Mouse (Mus musculus): ENCODE measurements around the gene Cntn1. TPM values are rescaled to one million over a fixed set of nuclear protein-coding genes. Genes with fewer than 3 reads are reported as not detected.

The Cntn1 gene
- polyA plus RNA-seq (2014; fragmentation: Nextera tagmentation; extraction: Ambion mirVana), result 5.2 and 5.6 TPM in 2 replicates

- peak; percentile 97 for ATAC-seq (ENCODE audit: low read depth)
- Histone ChIP-seq H3K27ac (replicated peaks; ENCODE audit: low read depth, low read length) (no peak within 1 kb of the TSS), H3K9me3 (ENCODE audit: control insufficient read depth, low read length) (no peaks in the 10 kb centered on the region), H3K4me3 (ENCODE audit: low read depth, low read length) (peak within 1 kb of the TSS; percentile 52), H3K9ac (ENCODE audit: low read depth, low read length) (peak within 1 kb of the TSS; percentile 45), H3K4me1 (ENCODE audit: control insufficient read depth, insufficient read depth, low read length) (no peaks in the 10 kb centered on the region), H3K27me3 (replicated peaks; ENCODE audit: control insufficient read depth, insufficient read depth, low read length) (0 out of 2 replicates have a peak, but pooled peaks cover 4% of the 10 kb centered on the region), H3K4me2 (ENCODE audit: low read depth, low read length) (peak within 1 kb of the TSS; percentile 99), H3K36me3 (ENCODE audit: control insufficient read depth, insufficient read depth, low read length) (no peaks in the 10 kb centered on the region)
- 0% methylated on average over 17 of the region's 17 CpGs for WGBS
- DNase-seq (ENCODE audit: low spot score), result peak; percentile 90
These were observed at the start of gene Cntn1 for GRCm38 (mm10) chr15:92050996-92051352. Gene Cntn1 (plus strand): TSS chr15:92051165.

GRCm38 (mm10) chr15:92001431-92001830 lies 49.5 kb upstream of the Cntn1 start:
- Histone ChIP-seq H3K4me3 (ENCODE audit: low read depth, low read length) (no peak overlapping the region), H3K27ac (replicated peaks; ENCODE audit: low read depth, low read length) (no peak overlapping the region), H3K27me3 (replicated peaks; ENCODE audit: control insufficient read depth, insufficient read depth, low read length) (no peaks in the 10 kb centered on the region), H3K9me3 (ENCODE audit: control insufficient read depth, low read length) (no peaks in the 10 kb centered on the region), H3K4me1 (ENCODE audit: control insufficient read depth, insufficient read depth, low read length) (no peaks in the 10 kb centered on the region), H3K36me3 (ENCODE audit: control insufficient read depth, insufficient read depth, low read length) (no peaks in the 10 kb centered on the region), H3K9ac (ENCODE audit: low read depth, low read length) (no peak overlapping the region), H3K4me2 (ENCODE audit: low read depth, low read length) (no peak overlapping the region)
- no peak for ATAC-seq (ENCODE audit: low read depth)
- 72% methylated on average over 3 of the region's 3 CpGs for WGBS
- no peak for DNase-seq (ENCODE audit: low spot score)

- Histone ChIP-seq H3K36me3 (ENCODE audit: control insufficient read depth, insufficient read depth, low read length) (no peaks in the 10 kb centered on the region), H3K27me3 (replicated peaks; ENCODE audit: control insufficient read depth, insufficient read depth, low read length) (no peaks in the 10 kb centered on the region), H3K4me3 (ENCODE audit: low read depth, low read length) (no peak overlapping the region), H3K9me3 (ENCODE audit: control insufficient read depth, low read length) (no peaks in the 10 kb centered on the region), H3K9ac (ENCODE audit: low read depth, low read length) (no peak overlapping the region), H3K4me2 (ENCODE audit: low read depth, low read length) (no peak overlapping the region), H3K27ac (replicated peaks; ENCODE audit: low read depth, low read length) (no peak overlapping the region), H3K4me1 (ENCODE audit: control insufficient read depth, insufficient read depth, low read length) (no peaks in the 10 kb centered on the region)
- 73% methylated on average over 8 of the region's 8 CpGs for WGBS
- no peak for DNase-seq (ENCODE audit: low spot score)
- no peak for ATAC-seq (ENCODE audit: low read depth)
These were observed 38.5 kb upstream of the Cntn1 start for GRCm38 (mm10) chr15:92012165-92013083.

- Histone ChIP-seq H3K27me3 (replicated peaks; ENCODE audit: control insufficient read depth, insufficient read depth, low read length) (no peaks in the 10 kb centered on the region), H3K27ac (replicated peaks; ENCODE audit: low read depth, low read length) (no peak overlapping the region), H3K36me3 (ENCODE audit: control insufficient read depth, insufficient read depth, low read length) (no peaks in the 10 kb centered on the region), H3K4me3 (ENCODE audit: low read depth, low read length) (no peak overlapping the region), H3K4me2 (ENCODE audit: low read depth, low read length) (no peak overlapping the region), H3K4me1 (ENCODE audit: control insufficient read depth, insufficient read depth, low read length) (no peaks in the 10 kb centered on the region), H3K9ac (ENCODE audit: low read depth, low read length) (no peak overlapping the region), H3K9me3 (ENCODE audit: control insufficient read depth, low read length) (0 out of 2 replicates have a peak, but pooled peaks cover 3% of the 10 kb centered on the region)
- 92% methylated on average over 1 of the region's 1 CpGs for WGBS
- ATAC-seq (ENCODE audit: low read depth), result no peak
- DNase-seq (ENCODE audit: low spot score), result no peak
These were observed 16.9 kb upstream of the Cntn1 start for GRCm38 (mm10) chr15:92034111-92034510.

- H3K9me3 ChIP-seq (ENCODE audit: control insufficient read depth, low read length), result no peaks in the 10 kb centered on the region
These were observed 8.4 kb upstream of the Cntn1 start for GRCm38 (mm10) chr15:92042538-92042937.

GRCm38 (mm10) chr15:92046042-92046441 lies 4.9 kb upstream of the Cntn1 start:
- WGBS, result 81% methylated on average over 8 of the region's 8 CpGs
- no peak for ATAC-seq (ENCODE audit: low read depth)

More at GRCm38 (mm10) chr15:92042538-92042937, 8.4 kb upstream of the Cntn1 start:
- H3K27ac ChIP-seq (replicated peaks; ENCODE audit: low read depth, low read length), result no peak overlapping the region
- H3K9ac ChIP-seq (ENCODE audit: low read depth, low read length), result no peak overlapping the region
- no peaks in the 10 kb centered on the region for H3K4me1 ChIP-seq (ENCODE audit: control insufficient read depth, insufficient read depth, low read length)
- ATAC-seq (ENCODE audit: low read depth) (no peak), DNase-seq (ENCODE audit: low spot score) (no peak)
- H3K27me3 ChIP-seq (replicated peaks; ENCODE audit: control insufficient read depth, insufficient read depth, low read length), result no peaks in the 10 kb centered on the region
- H3K36me3 ChIP-seq (ENCODE audit: control insufficient read depth, insufficient read depth, low read length), result no peaks in the 10 kb centered on the region
- no peak overlapping the region for H3K4me3 ChIP-seq (ENCODE audit: low read depth, low read length)
- 75% methylated on average over 5 of the region's 5 CpGs for WGBS
- no peak overlapping the region for H3K4me2 ChIP-seq (ENCODE audit: low read depth, low read length)

GRCm38 (mm10) chr15:92048031-92048430 lies 2.9 kb upstream of the Cntn1 start:
- H3K9ac ChIP-seq (ENCODE audit: low read depth, low read length), result no peak overlapping the region
- H3K27ac ChIP-seq (replicated peaks; ENCODE audit: low read depth, low read length), result no peak overlapping the region
- no peak overlapping the region for H3K4me3 ChIP-seq (ENCODE audit: low read depth, low read length)
- no peaks in the 10 kb centered on the region for H3K36me3 ChIP-seq (ENCODE audit: control insufficient read depth, insufficient read depth, low read length)
- ATAC-seq (ENCODE audit: low read depth) (no peak), DNase-seq (ENCODE audit: low spot score) (no peak)
- no peaks in the 10 kb centered on the region for H3K9me3 ChIP-seq (ENCODE audit: control insufficient read depth, low read length)
- H3K4me1 ChIP-seq (ENCODE audit: control insufficient read depth, insufficient read depth, low read length), result no peaks in the 10 kb centered on the region
- H3K27me3 ChIP-seq (replicated peaks; ENCODE audit: control insufficient read depth, insufficient read depth, low read length), result 0 out of 2 replicates have a peak, but pooled peaks cover 4% of the 10 kb centered on the region
- 57% methylated on average over 4 of the region's 4 CpGs for WGBS
- no peak overlapping the region for H3K4me2 ChIP-seq (ENCODE audit: low read depth, low read length)

More at GRCm38 (mm10) chr15:92046042-92046441, 4.9 kb upstream of the Cntn1 start:
- H3K4me1 ChIP-seq (ENCODE audit: control insufficient read depth, insufficient read depth, low read length), result no peaks in the 10 kb centered on the region
- H3K9ac ChIP-seq (ENCODE audit: low read depth, low read length), result no peak overlapping the region
- H3K36me3 ChIP-seq (ENCODE audit: control insufficient read depth, insufficient read depth, low read length), result no peaks in the 10 kb centered on the region
- H3K4me3 ChIP-seq (ENCODE audit: low read depth, low read length), result no peak overlapping the region
- H3K4me2 ChIP-seq (ENCODE audit: low read depth, low read length), result no peak overlapping the region
- DNase-seq (ENCODE audit: low spot score), result no peak
- no peaks in the 10 kb centered on the region for H3K9me3 ChIP-seq (ENCODE audit: control insufficient read depth, low read length)
- no peak overlapping the region for H3K27ac ChIP-seq (replicated peaks; ENCODE audit: low read depth, low read length)
- H3K27me3 ChIP-seq (replicated peaks; ENCODE audit: control insufficient read depth, insufficient read depth, low read length), result no peaks in the 10 kb centered on the region

GRCm38 (mm10) chr15:92048531-92048930 lies 2.4 kb upstream of the Cntn1 start:
- H3K4me3 ChIP-seq (ENCODE audit: low read depth, low read length), result no peak overlapping the region
- no peak overlapping the region for H3K4me2 ChIP-seq (ENCODE audit: low read depth, low read length)
- H3K9ac ChIP-seq (ENCODE audit: low read depth, low read length), result no peak overlapping the region
- no peak for ATAC-seq (ENCODE audit: low read depth)
- no peaks in the 10 kb centered on the region for H3K36me3 ChIP-seq (ENCODE audit: control insufficient read depth, insufficient read depth, low read length)
- no peak overlapping the region for H3K27ac ChIP-seq (replicated peaks; ENCODE audit: low read depth, low read length)
- no peak for DNase-seq (ENCODE audit: low spot score)
- no peaks in the 10 kb centered on the region for H3K4me1 ChIP-seq (ENCODE audit: control insufficient read depth, insufficient read depth, low read length)
- 80% methylated on average over 4 of the region's 4 CpGs for WGBS
- H3K9me3 ChIP-seq (ENCODE audit: control insufficient read depth, low read length), result no peaks in the 10 kb centered on the region
- H3K27me3 ChIP-seq (replicated peaks; ENCODE audit: control insufficient read depth, insufficient read depth, low read length), result 0 out of 2 replicates have a peak, but pooled peaks cover 4% of the 10 kb centered on the region

Measured in embryonic facial prominence, embryonic 14.5 days (tissue).